Mouse (Mus musculus) neutrophil, adult 59 days (primary cell): ENCODE results near the gene Zdhhc9. TPM values are rescaled to one million over a fixed set of nuclear protein-coding genes. Genes with fewer than 3 reads are reported as not detected.

ENCODE experiments used
- total RNA-seq, 2 experiments: library from RNA; stranded (reverse); gene quantifications; 1 replicate in 1 of 2; 2 replicates in 1 of 2; pipeline ENCODE4 v1.2.4; 2023

Gene Zdhhc9
- 10 to 100 TPM; 39.6 to 46.9 TPM for total RNA-seq

GRCm38 (mm10) chrX:48208519-48209185 is at the start of gene Zdhhc9:
TSS of gene Zdhhc9 (minus strand) at chrX:48208878.

GRCm38 (mm10) chrX:48256468-48257007 is 47.9 kb upstream of the Zdhhc9 start, which contains the start of gene Utp14a:
TSS of gene Utp14a (plus strand) at chrX:48256862.

GRCm38 (mm10) chrX:48146262-48146661 is 62.4 kb downstream of the Zdhhc9 start, which contains the start of gene Sash3:
TSS of gene Sash3 (plus strand) at chrX:48146436.

Other genes starting within 250 kb of the Zdhhc9 start
- gene Apln, start 174.0 kb downstream of the Zdhhc9 start, total RNA-seq, result 1 to 10 TPM in 1 of 2 experiments, under 1 TPM in 1; 0.49 to 1.1 TPM
- gene Xpnpep2, start 100.2 kb downstream of the Zdhhc9 start, total RNA-seq, result not detected
- 100 to 1,000 TPM; 114 to 115 TPM for gene Sash3, start 62.4 kb downstream of the Zdhhc9 start, total RNA-seq
- 10 to 100 TPM; 20.7 to 26.1 TPM for gene Utp14a, start 48.0 kb upstream of the Zdhhc9 start, total RNA-seq
- gene Bcorl1, start 132.5 kb upstream of the Zdhhc9 start, total RNA-seq, result 10 to 100 TPM; 20.6 to 23.9 TPM